Mouse (Mus musculus): ENCODE measurements around the gene Tmem163.
A peak's percentile ranks its signal among the peaks of the same experiment; 100 is the strongest.

The Tmem163 gene

GRCm38 (mm10) chr1:127651564-127651963, 27.8 kb downstream of the Tmem163 start:
- DNase-seq (ENCODE audit: low read depth, low spot score): no peak

GRCm38 (mm10) chr1:127642976-127643769, 36.2 kb downstream of the Tmem163 start:
- DNase-seq (ENCODE audit: low read depth, low spot score): no peak

DNA sequence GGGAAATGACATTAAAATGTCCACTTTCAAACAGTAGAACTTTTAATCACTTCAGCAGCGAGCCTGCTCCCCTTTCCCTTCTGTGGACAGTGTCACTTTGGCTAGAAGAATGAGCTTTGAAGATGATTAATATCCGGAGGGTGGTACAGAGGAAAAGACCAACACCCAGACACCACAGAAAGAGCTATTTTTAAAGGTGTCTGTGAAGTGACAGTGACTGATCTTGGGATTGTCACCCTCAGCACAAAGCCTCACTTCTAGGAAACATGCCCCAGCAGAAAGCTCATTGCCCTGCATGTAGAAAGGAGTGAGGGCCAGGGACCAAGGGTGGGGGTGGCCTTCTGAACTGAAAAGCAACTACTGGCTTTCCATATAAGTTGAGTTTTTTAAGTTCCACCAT, 41.4 kb downstream of the Tmem163 start:
- DNase-seq (ENCODE audit: low read depth, low spot score): no peak

- no peak for DNase-seq (ENCODE audit: low read depth, low spot score)
Measured at GRCm38 (mm10) chr1:127627151-127627550, 52.2 kb downstream of the Tmem163 start.

GRCm38 (mm10) chr1:127625577-127626362, 53.6 kb downstream of the Tmem163 start:
- DNase-seq (ENCODE audit: low read depth, low spot score): no peak

DNA sequence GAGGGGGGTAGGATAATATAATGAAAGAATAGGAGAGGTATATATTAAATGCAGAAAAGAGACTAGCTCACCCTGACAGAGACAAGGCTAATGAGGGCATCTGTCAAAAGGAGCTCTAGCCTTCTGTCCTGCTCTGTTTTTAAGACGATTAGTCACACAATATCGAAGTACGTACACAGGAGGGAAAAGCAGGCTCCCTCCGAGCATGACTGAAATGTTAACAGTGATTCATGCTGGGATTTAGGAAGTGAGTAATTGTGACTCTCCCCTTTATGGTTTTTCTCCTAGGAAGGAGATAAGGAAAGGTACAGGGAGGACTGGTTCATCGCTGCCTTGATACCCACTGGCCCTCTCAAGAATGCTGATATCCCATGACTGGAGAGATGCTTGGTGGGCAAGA, 57.0 kb downstream of the Tmem163 start:
- DNase-seq (ENCODE audit: low read depth, low spot score): no peak

- no peak for DNase-seq (ENCODE audit: low read depth, low spot score)
Measured at GRCm38 (mm10) chr1:127619036-127619435, 60.3 kb downstream of the Tmem163 start.

- DNase-seq (ENCODE audit: low read depth, low spot score): no peak
Measured at GRCm38 (mm10) chr1:127610378-127610777, 69.0 kb downstream of the Tmem163 start.

GRCm38 (mm10) chr1:127609814-127610213, 69.5 kb downstream of the Tmem163 start:
- no peak for DNase-seq (ENCODE audit: low read depth, low spot score)

GRCm38 (mm10) chr1:127608326-127608725, 71.0 kb downstream of the Tmem163 start:
- no peak for DNase-seq (ENCODE audit: low read depth, low spot score)

GRCm38 (mm10) chr1:127603697-127604631, 75.4 kb downstream of the Tmem163 start:
- DNase-seq (ENCODE audit: low read depth, low spot score): peak; percentile 42

- DNase-seq (ENCODE audit: low read depth, low spot score): no peak
Measured at GRCm38 (mm10) chr1:127596143-127596542, 83.2 kb downstream of the Tmem163 start.

DNA sequence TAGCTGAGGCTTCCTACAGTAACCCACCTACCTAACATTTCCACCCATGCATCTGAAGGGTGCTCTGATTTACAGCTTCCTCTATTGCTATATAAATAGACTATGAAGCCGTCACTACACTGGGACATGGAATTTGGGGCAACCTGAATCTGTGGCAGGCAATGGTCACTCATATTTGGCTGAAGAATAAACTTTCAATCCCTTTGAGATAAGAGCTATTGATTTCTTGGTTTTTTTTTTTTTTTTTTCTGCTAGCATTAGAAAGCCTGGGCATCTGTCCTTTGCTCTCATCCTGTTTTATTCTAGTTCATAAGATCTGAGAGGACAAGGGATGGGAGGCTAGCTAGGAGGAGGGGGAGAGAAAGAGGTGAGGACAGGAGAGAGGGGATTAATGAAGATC, 83.6 kb downstream of the Tmem163 start:
- DNase-seq (ENCODE audit: low read depth, low spot score): no peak

DNA sequence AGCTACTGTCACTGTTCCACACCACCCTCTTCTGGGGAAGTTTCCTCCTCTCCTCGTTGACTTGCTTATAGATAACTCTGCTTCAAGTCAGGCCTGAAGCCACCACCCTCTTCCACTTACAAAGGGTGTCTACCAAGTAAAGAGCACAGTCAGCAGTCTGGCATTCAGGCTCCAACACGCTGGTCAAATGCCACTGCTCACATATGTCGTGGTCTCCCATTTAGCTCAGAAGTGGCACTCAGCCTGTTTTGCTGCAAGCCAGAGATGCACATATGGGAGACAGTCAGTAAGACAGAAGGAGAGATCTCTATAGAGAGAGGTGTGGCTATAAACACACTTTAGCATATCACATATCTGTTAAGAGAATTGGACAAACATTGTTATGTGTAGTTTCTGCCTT, 89.8 kb downstream of the Tmem163 start:
- peak; percentile 46 for DNase-seq (ENCODE audit: low read depth, low spot score)

DNA sequence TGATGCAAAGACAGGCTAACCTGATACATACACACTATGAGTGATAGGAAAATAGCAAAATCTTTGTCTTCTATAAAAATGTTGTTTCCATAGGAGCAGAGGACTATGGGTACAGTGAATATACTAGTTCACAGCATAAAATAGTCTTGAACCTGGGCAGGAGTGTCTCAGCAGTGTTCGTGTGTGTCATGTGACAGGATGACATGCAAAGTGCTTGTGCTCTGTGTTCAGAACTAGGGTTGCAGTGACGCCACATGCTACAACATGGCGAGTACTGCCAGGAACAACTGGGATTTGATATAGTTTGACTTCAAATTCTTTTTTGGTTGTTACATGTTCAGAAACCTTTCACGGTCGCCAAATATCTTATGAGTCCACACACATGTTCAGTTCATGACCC, 92.3 kb downstream of the Tmem163 start:
- no peak for DNase-seq (ENCODE audit: low read depth, low spot score)

DNA sequence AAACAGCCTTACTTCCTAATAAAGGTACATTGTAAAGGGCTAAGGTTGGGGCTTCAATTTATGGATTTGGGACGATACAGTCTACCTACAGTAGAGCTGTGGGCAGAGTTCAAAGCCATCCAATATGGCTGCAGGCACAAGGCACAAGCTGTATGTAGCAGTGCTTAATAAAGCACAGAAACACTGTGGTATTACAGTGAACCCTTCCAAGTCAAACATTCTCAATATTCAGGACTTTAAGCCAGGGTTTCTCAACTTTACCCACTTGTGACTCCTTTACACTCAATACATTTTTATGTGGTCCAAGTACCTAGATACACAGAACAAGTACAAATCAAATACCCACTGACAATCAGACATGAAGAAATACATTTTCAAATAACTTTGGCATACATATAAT, 93.2 kb downstream of the Tmem163 start:
- DNase-seq (ENCODE audit: low read depth, low spot score): no peak

DNA sequence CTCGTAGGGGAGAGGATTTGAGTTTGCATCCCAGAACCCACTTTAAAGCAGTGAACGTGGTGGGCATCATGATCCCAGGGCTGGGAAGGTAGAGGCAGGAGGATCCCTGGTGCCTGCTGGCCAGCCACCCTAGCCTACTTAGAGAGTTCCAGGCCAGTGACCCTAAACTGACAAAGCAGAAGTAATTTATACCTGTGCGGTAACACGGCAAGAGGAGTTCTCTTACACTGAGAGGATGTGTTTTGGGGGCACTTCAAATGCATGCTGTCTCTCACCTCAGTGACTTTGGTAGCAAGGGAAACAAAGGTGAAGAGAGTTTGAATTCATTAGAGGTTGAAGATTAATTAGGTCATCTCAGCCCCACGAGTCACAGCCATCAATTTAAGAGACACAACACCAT, 101.4 kb downstream of the Tmem163 start:
- no peak for DNase-seq (ENCODE audit: low read depth, low spot score)

- DNase-seq (ENCODE audit: low read depth, low spot score): no peak
Measured at GRCm38 (mm10) chr1:127577083-127577482, 102.3 kb downstream of the Tmem163 start.

DNA sequence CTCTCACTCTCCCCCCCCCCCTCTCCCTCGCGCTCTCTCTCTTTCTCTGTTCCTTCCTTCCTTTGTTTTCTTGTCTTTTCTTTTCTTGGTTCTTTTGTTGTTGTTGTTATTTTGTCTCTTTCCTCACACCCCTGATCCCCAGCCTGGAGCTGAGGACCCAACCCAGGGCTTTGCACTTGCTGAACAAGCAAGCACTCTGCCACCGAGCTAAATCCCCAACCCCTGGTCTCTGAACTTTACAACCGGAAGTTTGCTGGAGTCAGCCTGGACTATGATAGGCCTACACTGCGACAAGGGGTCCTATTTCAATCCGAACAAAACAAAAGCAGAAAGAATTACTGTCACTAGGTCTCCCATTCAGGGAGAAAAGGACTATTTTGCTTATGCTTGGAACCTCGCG, 102.8 kb downstream of the Tmem163 start:
- DNase-seq (ENCODE audit: low read depth, low spot score): no peak

DNA sequence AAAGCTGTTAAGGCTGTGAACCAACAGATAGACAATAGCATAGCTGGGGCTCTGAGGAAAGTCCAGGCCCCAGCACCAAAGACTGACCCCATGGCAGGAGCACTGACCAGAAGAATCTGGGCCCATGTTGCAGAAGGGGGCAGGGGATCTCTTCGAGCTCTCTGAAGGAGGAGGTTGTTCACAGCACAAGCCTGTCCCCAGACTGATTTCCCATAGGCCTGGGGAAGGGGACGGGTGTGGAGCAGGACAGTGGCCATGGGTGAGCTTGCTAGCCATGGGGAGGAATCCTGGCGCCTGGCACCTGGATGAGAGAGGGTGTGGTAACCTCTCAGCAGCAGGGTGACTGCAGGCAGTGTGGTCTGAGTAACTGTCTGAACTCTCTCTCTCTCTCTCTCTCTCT, 103.2 kb downstream of the Tmem163 start:
- no peak for DNase-seq (ENCODE audit: low read depth, low spot score)

DNA sequence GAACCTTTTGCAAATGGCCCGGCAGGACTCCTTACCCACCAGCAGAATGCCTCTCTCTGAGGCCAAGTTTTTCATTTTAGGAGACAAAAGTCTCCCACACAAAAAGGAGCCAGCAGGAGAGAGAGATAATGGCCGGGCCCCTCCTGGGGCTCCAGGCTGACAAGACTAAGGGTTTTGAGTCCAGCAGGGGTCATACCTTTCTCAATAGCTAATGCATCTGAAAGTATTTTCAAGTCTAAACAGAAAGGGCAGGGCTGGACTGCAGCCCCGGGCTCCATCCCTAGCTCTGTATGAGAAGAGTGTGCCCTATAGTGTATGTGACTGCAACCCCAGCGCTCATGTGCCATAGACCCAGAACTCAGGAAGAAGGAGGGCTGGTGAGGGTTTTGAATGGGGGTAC, 103.7 kb downstream of the Tmem163 start:
- DNase-seq (ENCODE audit: low read depth, low spot score): no peak

DNA sequence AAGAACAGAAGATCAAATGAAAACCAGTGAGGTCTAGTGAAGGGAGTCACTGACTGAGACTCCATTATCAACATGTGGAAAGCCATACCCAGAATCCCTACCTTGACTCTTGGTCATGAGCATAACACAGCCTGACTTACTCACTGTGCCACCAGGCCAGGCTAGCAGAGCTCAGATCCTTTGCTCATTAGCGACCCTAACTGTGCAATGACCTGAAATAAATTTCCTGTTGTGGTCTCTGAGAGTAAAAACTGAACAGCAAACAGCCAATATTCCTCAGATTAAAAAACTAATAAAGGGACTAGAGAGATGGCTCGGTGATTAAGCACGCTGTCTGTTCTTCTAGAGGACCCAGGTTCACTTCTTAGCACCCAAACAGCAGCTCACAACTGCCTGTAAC, 106.2 kb downstream of the Tmem163 start:
- DNase-seq (ENCODE audit: low read depth, low spot score): no peak
